Mouse (Mus musculus): ENCODE measurements around the gene Dpf1. TPM values are rescaled to one million over a fixed set of nuclear protein-coding genes. Genes with fewer than 3 reads are reported as not detected.

The Dpf1 gene
- polyA plus RNA-seq, 1 experiment from 2014 or later = 6.1 TPM

DNA sequence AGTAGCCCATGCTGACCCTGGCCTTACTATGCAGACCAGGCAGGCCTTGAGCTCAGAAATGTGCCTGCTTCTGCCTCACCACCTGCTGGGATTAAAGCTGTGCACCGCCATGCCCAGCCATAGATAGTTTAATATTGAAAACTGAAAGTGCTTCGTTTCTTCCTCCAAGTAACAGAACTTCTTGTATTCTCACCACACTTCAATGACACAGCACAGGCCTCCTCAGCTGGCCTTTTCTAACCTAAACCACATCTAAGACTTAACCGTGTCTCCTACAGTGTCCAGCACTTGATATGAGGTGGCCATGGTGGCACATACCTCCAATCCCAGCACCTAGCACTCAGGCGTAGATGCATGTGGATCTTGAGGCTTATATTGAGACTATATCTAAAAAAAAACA lies 33.3 kb upstream of the Dpf1 start:
- H3K9me3 ChIP-seq (ENCODE audit: control insufficient read depth, low read length) = no peaks in the 10 kb centered on the region
- H3K9ac ChIP-seq (ENCODE audit: low read depth, low read length) = no peak overlapping the region
- 0 out of 2 replicates have a peak, but pooled peaks cover 2% of the 10 kb centered on the region for H3K4me1 ChIP-seq (replicated peaks; ENCODE audit: control insufficient read depth, insufficient read depth, low read length)
- no peak overlapping the region for H3K4me2 ChIP-seq
- H3K27me3 ChIP-seq (replicated peaks; ENCODE audit: control insufficient read depth, insufficient read depth, low read length) = no peaks in the 10 kb centered on the region
- ATAC-seq (replicated peaks; ENCODE audit: low FRiP score) (no peak), DNase-seq (ENCODE audit: low spot score) (no peak)
- no peaks in the 10 kb centered on the region for H3K36me3 ChIP-seq (ENCODE audit: control insufficient read depth, insufficient read depth, low read length)
- H3K27ac ChIP-seq (ENCODE audit: low read depth, low read length) = no peak overlapping the region
- 81% methylated on average over 4 of the region's 4 CpGs for WGBS
- no peak overlapping the region for H3K4me3 ChIP-seq (ENCODE audit: low read depth, low read length)

- H3K9ac ChIP-seq (ENCODE audit: low read depth, low read length) = no peak overlapping the region
- 0 out of 2 replicates have a peak, but pooled peaks cover 2% of the 10 kb centered on the region for H3K4me1 ChIP-seq (replicated peaks; ENCODE audit: control insufficient read depth, insufficient read depth, low read length)
- H3K9me3 ChIP-seq (ENCODE audit: control insufficient read depth, low read length) = no peaks in the 10 kb centered on the region
- H3K4me3 ChIP-seq (ENCODE audit: low read depth, low read length) = no peak overlapping the region
- H3K36me3 ChIP-seq (ENCODE audit: control insufficient read depth, insufficient read depth, low read length) = no peaks in the 10 kb centered on the region
- H3K4me2 ChIP-seq = no peak overlapping the region
- DNase-seq (ENCODE audit: low spot score) = no peak
- ATAC-seq (replicated peaks; ENCODE audit: low FRiP score) = no peak
- no peak overlapping the region for H3K27ac ChIP-seq (ENCODE audit: low read depth, low read length)
- WGBS = 70% methylated on average over 8 of the region's 8 CpGs
- no peaks in the 10 kb centered on the region for H3K27me3 ChIP-seq (replicated peaks; ENCODE audit: control insufficient read depth, insufficient read depth, low read length)
Measured at GRCm38 (mm10) chr7:29271687-29272465, 31.9 kb upstream of the Dpf1 start.

GRCm38 (mm10) chr7:29276715-29277114 lies 27.0 kb upstream of the Dpf1 start:
- H3K27ac ChIP-seq (ENCODE audit: low read depth, low read length) = no peak overlapping the region
- H3K4me2 ChIP-seq = no peak overlapping the region
- peaks cover 11% of the 10 kb centered on the region for H3K27me3 ChIP-seq (replicated peaks; ENCODE audit: control insufficient read depth, insufficient read depth, low read length)
- ATAC-seq (replicated peaks; ENCODE audit: low FRiP score) = no peak
- no peaks in the 10 kb centered on the region for H3K36me3 ChIP-seq (ENCODE audit: control insufficient read depth, insufficient read depth, low read length)
- no peaks in the 10 kb centered on the region for H3K9me3 ChIP-seq (ENCODE audit: control insufficient read depth, low read length)
- no peak overlapping the region for H3K4me3 ChIP-seq (ENCODE audit: low read depth, low read length)
- WGBS = 75% methylated on average over 5 of the region's 5 CpGs
- peaks cover 6% of the 10 kb centered on the region for H3K4me1 ChIP-seq (replicated peaks; ENCODE audit: control insufficient read depth, insufficient read depth, low read length)
- H3K9ac ChIP-seq (ENCODE audit: low read depth, low read length) = no peak overlapping the region
- no peak for DNase-seq (ENCODE audit: low spot score)

- peaks cover 9% of the 10 kb centered on the region for H3K4me1 ChIP-seq (replicated peaks; ENCODE audit: control insufficient read depth, insufficient read depth, low read length)
- no peak for DNase-seq (ENCODE audit: low spot score)
- no peak overlapping the region for H3K27ac ChIP-seq (ENCODE audit: low read depth, low read length)
- H3K27me3 ChIP-seq (replicated peaks; ENCODE audit: control insufficient read depth, insufficient read depth, low read length) = peaks cover 19% of the 10 kb centered on the region
- WGBS = 88% methylated on average over 4 of the region's 4 CpGs
- H3K4me2 ChIP-seq = no peak overlapping the region
- H3K9me3 ChIP-seq (ENCODE audit: control insufficient read depth, low read length) = no peaks in the 10 kb centered on the region
- no peak for ATAC-seq (replicated peaks; ENCODE audit: low FRiP score)
- no peak overlapping the region for H3K9ac ChIP-seq (ENCODE audit: low read depth, low read length)
- H3K36me3 ChIP-seq (ENCODE audit: control insufficient read depth, insufficient read depth, low read length) = no peaks in the 10 kb centered on the region
- no peak overlapping the region for H3K4me3 ChIP-seq (ENCODE audit: low read depth, low read length)
Measured at GRCm38 (mm10) chr7:29277510-29277909, 26.2 kb upstream of the Dpf1 start.

GRCm38 (mm10) chr7:29279261-29279660 lies 24.5 kb upstream of the Dpf1 start:
- Histone ChIP-seq H3K9ac (ENCODE audit: low read depth, low read length) (no peak overlapping the region), H3K4me3 (ENCODE audit: low read depth, low read length) (no peak overlapping the region), H3K27me3 (replicated peaks; ENCODE audit: control insufficient read depth, insufficient read depth, low read length) (peaks cover 19% of the 10 kb centered on the region), H3K36me3 (ENCODE audit: control insufficient read depth, insufficient read depth, low read length) (no peaks in the 10 kb centered on the region), H3K27ac (ENCODE audit: low read depth, low read length) (no peak overlapping the region), H3K4me1 (replicated peaks; ENCODE audit: control insufficient read depth, insufficient read depth, low read length) (peaks cover 9% of the 10 kb centered on the region), H3K9me3 (ENCODE audit: control insufficient read depth, low read length) (no peaks in the 10 kb centered on the region), H3K4me2 (no peak overlapping the region)
- DNase-seq (ENCODE audit: low spot score) = no peak
- no peak for ATAC-seq (replicated peaks; ENCODE audit: low FRiP score)

DNA sequence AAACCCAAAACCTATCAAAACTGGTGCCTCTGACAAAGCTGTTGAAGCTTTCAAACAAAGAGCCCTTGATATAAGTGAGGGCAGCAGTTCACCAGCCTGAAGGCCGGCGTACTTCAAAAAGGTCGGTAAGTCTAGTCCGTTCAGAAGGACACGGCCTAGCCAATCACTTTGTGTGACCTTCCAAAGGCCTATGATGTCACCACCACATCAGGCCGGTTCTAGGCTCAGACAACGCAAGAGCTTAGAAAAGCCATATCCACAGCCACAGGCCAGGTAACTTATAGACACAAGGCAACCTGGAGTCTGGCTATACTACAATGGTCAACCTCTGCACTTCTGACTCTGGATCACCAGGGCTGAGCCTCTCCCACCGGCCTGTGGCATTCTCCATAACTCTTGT lies 23.8 kb upstream of the Dpf1 start:
- Histone ChIP-seq H3K4me2 (peak overlapping the region; percentile 5; the same call in 1 of the 2 replicates), H3K36me3 (ENCODE audit: control insufficient read depth, insufficient read depth, low read length) (no peaks in the 10 kb centered on the region), H3K9me3 (ENCODE audit: control insufficient read depth, low read length) (no peaks in the 10 kb centered on the region), H3K9ac (ENCODE audit: low read depth, low read length) (no peak overlapping the region), H3K4me1 (replicated peaks; ENCODE audit: control insufficient read depth, insufficient read depth, low read length) (peaks cover 9% of the 10 kb centered on the region), H3K27ac (ENCODE audit: low read depth, low read length) (no peak overlapping the region), H3K27me3 (replicated peaks; ENCODE audit: control insufficient read depth, insufficient read depth, low read length) (peaks cover 19% of the 10 kb centered on the region), H3K4me3 (ENCODE audit: low read depth, low read length) (no peak overlapping the region)
- 67% methylated on average over 8 of the region's 8 CpGs for WGBS
- DNase-seq (ENCODE audit: low spot score) = no peak
- ATAC-seq (replicated peaks; ENCODE audit: low FRiP score) = no peak

- Histone ChIP-seq H3K27me3 (replicated peaks; ENCODE audit: control insufficient read depth, insufficient read depth, low read length) (peaks cover 19% of the 10 kb centered on the region), H3K4me3 (ENCODE audit: low read depth, low read length) (peak overlapping the region; percentile 64), H3K9me3 (ENCODE audit: control insufficient read depth, low read length) (no peaks in the 10 kb centered on the region), H3K4me2 (peak overlapping the region; percentile 96), H3K4me1 (replicated peaks; ENCODE audit: control insufficient read depth, insufficient read depth, low read length) (peaks cover 9% of the 10 kb centered on the region), H3K36me3 (ENCODE audit: control insufficient read depth, insufficient read depth, low read length) (no peaks in the 10 kb centered on the region), H3K27ac (ENCODE audit: low read depth, low read length) (no peak overlapping the region), H3K9ac (ENCODE audit: low read depth, low read length) (peak overlapping the region; percentile 70)
- ATAC-seq (replicated peaks; ENCODE audit: low FRiP score) = no peak
- DNase-seq (ENCODE audit: low spot score) = no peak
- WGBS = 15% methylated on average over 13 of the region's 13 CpGs
Measured at GRCm38 (mm10) chr7:29280801-29281200, 22.9 kb upstream of the Dpf1 start.

GRCm38 (mm10) chr7:29281201-29282073 lies 22.3 kb upstream of the Dpf1 start, which contains the start of gene Spint2:
TSS of gene Spint2 (minus strand) at chr7:29281912.
- Histone ChIP-seq H3K27me3 (replicated peaks; ENCODE audit: control insufficient read depth, insufficient read depth, low read length) (peaks cover 19% of the 10 kb centered on the region), H3K9ac (ENCODE audit: low read depth, low read length) (peak within 1 kb of the TSS; percentile 70), H3K4me2 (peak within 1 kb of the TSS; percentile 96), H3K9me3 (ENCODE audit: control insufficient read depth, low read length) (no peaks in the 10 kb centered on the region), H3K36me3 (ENCODE audit: control insufficient read depth, insufficient read depth, low read length) (no peaks in the 10 kb centered on the region), H3K4me3 (ENCODE audit: low read depth, low read length) (peak within 1 kb of the TSS; percentile 64), H3K27ac (ENCODE audit: low read depth, low read length) (no peak within 1 kb of the TSS), H3K4me1 (replicated peaks; ENCODE audit: control insufficient read depth, insufficient read depth, low read length) (peaks cover 9% of the 10 kb centered on the region)
- under 1% methylated on average over 80 of the region's 80 CpGs for WGBS
- peak; percentile 55 for ATAC-seq (replicated peaks; ENCODE audit: low FRiP score)
- peak; percentile 65 for DNase-seq (ENCODE audit: low spot score)
